Mouse (Mus musculus): ENCODE data around the gene Cbx4.

GRCm38 (mm10) chr11:119134586-119134985, 48.6 kb upstream of the Cbx4 start:
- no peak for TF ChIP-seq GATA1 (IDR thresholded peaks at IDR 0.05; ENCODE audit: borderline replicate concordance, low read length)
- no peak for TF ChIP-seq FLI1 (IDR thresholded peaks at IDR 0.05; ENCODE audit: low read length)

Measured in megakaryocyte, embryonic 14.5 days (primary cell).